Mouse (Mus musculus) hindbrain, embryonic 16.5 days (tissue): ENCODE data around the gene Gm47791. TPM values are rescaled to one million over a fixed set of nuclear protein-coding genes. Genes with fewer than 3 reads are reported as not detected.

ENCODE experiments used
- polyA plus RNA-seq: library from polyadenylated mRNA; unstranded; fragments of >200 nt; fragmentation: Nextera tagmentation; extraction: Ambion mirVana; gene quantifications from 2 replicates; pipeline ENCODE4 v1.2.1, GENCODE M21; 2015

The Gm47791 gene
- polyA plus RNA-seq, 1 experiment from 2014 or later: not detected

Other genes starting within 250 kb of the Gm47791 start
- gene Col4a4, start 184.4 kb downstream of the Gm47791 start, polyA plus RNA-seq: 0.25 and 0.41 TPM in 2 replicates
- gene Col4a3, start 184.3 kb downstream of the Gm47791 start, polyA plus RNA-seq: 0.46 and 0.60 TPM in 2 replicates
- gene Mff, start 46.4 kb downstream of the Gm47791 start, polyA plus RNA-seq: 389 and 427 TPM in 2 replicates
- gene Tm4sf20, start 2.8 kb downstream of the Gm47791 start, polyA plus RNA-seq: not detected in 2 replicates
- gene Agfg1, start 68.2 kb upstream of the Gm47791 start, polyA plus RNA-seq: 23.9 and 27.7 TPM in 2 replicates
- gene A030005L19Rik, start 142.1 kb upstream of the Gm47791 start, polyA plus RNA-seq: 0.20 TPM in 1 of 2 replicates, not detected in the other
- not detected in 2 replicates for gene A030014E15Rik, start 153.7 kb upstream of the Gm47791 start, polyA plus RNA-seq
- not detected in 2 replicates for gene Gm6217, start 160.2 kb upstream of the Gm47791 start, polyA plus RNA-seq
- gene A030003K21Rik, start 172.1 kb upstream of the Gm47791 start, polyA plus RNA-seq: not detected in 2 replicates
- not detected in 2 replicates for gene Gm7544, start 184.8 kb upstream of the Gm47791 start, polyA plus RNA-seq
- not detected in 2 replicates for gene Gm47955, start 189.0 kb upstream of the Gm47791 start, polyA plus RNA-seq
- not detected in 2 replicates for gene Gm47959, start 229.3 kb upstream of the Gm47791 start, polyA plus RNA-seq